Mouse (Mus musculus): Measurements from ENCODE around the gene Pald1. TPM values are rescaled to one million over a fixed set of nuclear protein-coding genes. Genes with fewer than 3 reads are reported as not detected.

The Pald1 gene
- polyA plus RNA-seq, 1 experiment from 2014 or later, result 22.8 TPM

GRCm38 (mm10) chr10:61418131-61418900 lies 35.0 kb upstream of the Pald1 start:
- H3K36me3 ChIP-seq, result no peaks in the 10 kb centered on the region
- H3K4me3 ChIP-seq, result peak overlapping the region; percentile 42
- H3K27ac ChIP-seq, result no peak overlapping the region
- ATAC-seq (ENCODE audit: insufficient number of reproducible peaks, low FRiP score, low TSS enrichment, low read depth), result no peak
- peak overlapping the region; percentile 78 for H3K4me2 ChIP-seq
- no peaks in the 10 kb centered on the region for H3K9me3 ChIP-seq
- peaks cover 51% of the 10 kb centered on the region for H3K27me3 ChIP-seq
- WGBS, result 1% methylated on average over 48 of the region's 50 CpGs
- peaks cover 20% of the 10 kb centered on the region for H3K4me1 ChIP-seq
- H3K9ac ChIP-seq, result no peak overlapping the region

- H3K9ac ChIP-seq, result no peak within 1 kb of the TSS
- ATAC-seq (ENCODE audit: insufficient number of reproducible peaks, low FRiP score, low TSS enrichment, low read depth), result no peak
- no peak within 1 kb of the TSS for H3K27ac ChIP-seq
- peaks cover 51% of the 10 kb centered on the region for H3K27me3 ChIP-seq
- H3K36me3 ChIP-seq, result no peaks in the 10 kb centered on the region
- H3K9me3 ChIP-seq, result no peaks in the 10 kb centered on the region
- peak within 1 kb of the TSS; percentile 78 for H3K4me2 ChIP-seq
- peaks cover 21% of the 10 kb centered on the region for H3K4me1 ChIP-seq
- WGBS, result 20% methylated on average over 10 of the region's 10 CpGs
- H3K4me3 ChIP-seq, result peak within 1 kb of the TSS; percentile 42
Measured at GRCm38 (mm10) chr10:61417672-61418071, 34.3 kb upstream of the Pald1 start, which contains the start of gene Nodal. TSS of gene Nodal (plus strand) at chr10:61417972.

- ATAC-seq (ENCODE audit: insufficient number of reproducible peaks, low FRiP score, low TSS enrichment, low read depth), result no peak
- no peaks in the 10 kb centered on the region for H3K9me3 ChIP-seq
- no peak overlapping the region for H3K9ac ChIP-seq
- H3K4me3 ChIP-seq, result no peak overlapping the region
- H3K4me2 ChIP-seq, result no peak overlapping the region
- peaks cover 21% of the 10 kb centered on the region for H3K4me1 ChIP-seq
- no peaks in the 10 kb centered on the region for H3K36me3 ChIP-seq
- H3K27me3 ChIP-seq, result peaks cover 51% of the 10 kb centered on the region
- WGBS, result 41% methylated on average over 2 of the region's 2 CpGs
- H3K27ac ChIP-seq, result no peak overlapping the region
Measured at GRCm38 (mm10) chr10:61417046-61417445, 33.7 kb upstream of the Pald1 start.

GRCm38 (mm10) chr10:61416561-61416960 lies 33.2 kb upstream of the Pald1 start:
- H3K4me3 ChIP-seq, result no peak overlapping the region
- no peak overlapping the region for H3K9ac ChIP-seq
- H3K4me1 ChIP-seq, result peaks cover 21% of the 10 kb centered on the region
- no peak overlapping the region for H3K27ac ChIP-seq
- H3K4me2 ChIP-seq, result no peak overlapping the region
- 36% methylated on average over 7 of the region's 7 CpGs for WGBS
- H3K9me3 ChIP-seq, result no peaks in the 10 kb centered on the region
- ATAC-seq (ENCODE audit: insufficient number of reproducible peaks, low FRiP score, low TSS enrichment, low read depth), result no peak
- no peaks in the 10 kb centered on the region for H3K36me3 ChIP-seq
- H3K27me3 ChIP-seq, result peaks cover 51% of the 10 kb centered on the region

GRCm38 (mm10) chr10:61415890-61416289 lies 32.6 kb upstream of the Pald1 start:
- WGBS, result 16% methylated on average over 8 of the region's 8 CpGs
- peaks cover 21% of the 10 kb centered on the region for H3K4me1 ChIP-seq
- H3K4me2 ChIP-seq, result no peak overlapping the region
- H3K4me3 ChIP-seq, result no peak overlapping the region
- no peak for ATAC-seq (ENCODE audit: insufficient number of reproducible peaks, low FRiP score, low TSS enrichment, low read depth)
- no peaks in the 10 kb centered on the region for H3K9me3 ChIP-seq
- peaks cover 51% of the 10 kb centered on the region for H3K27me3 ChIP-seq
- no peaks in the 10 kb centered on the region for H3K36me3 ChIP-seq
- H3K9ac ChIP-seq, result no peak overlapping the region
- no peak overlapping the region for H3K27ac ChIP-seq

GRCm38 (mm10) chr10:61415240-61415639 lies 31.9 kb upstream of the Pald1 start:
- Histone ChIP-seq H3K9ac (no peak overlapping the region), H3K9me3 (no peaks in the 10 kb centered on the region), H3K4me3 (no peak overlapping the region), H3K27me3 (peaks cover 46% of the 10 kb centered on the region), H3K36me3 (no peaks in the 10 kb centered on the region), H3K4me1 (peaks cover 21% of the 10 kb centered on the region), H3K4me2 (no peak overlapping the region), H3K27ac (no peak overlapping the region)
- WGBS, result 52% methylated on average over 3 of the region's 3 CpGs
- ATAC-seq (ENCODE audit: insufficient number of reproducible peaks, low FRiP score, low TSS enrichment, low read depth), result no peak

GRCm38 (mm10) chr10:61412910-61413625 lies 29.7 kb upstream of the Pald1 start:
- Histone ChIP-seq H3K27ac (no peak overlapping the region), H3K27me3 (peaks cover 25% of the 10 kb centered on the region), H3K9me3 (no peaks in the 10 kb centered on the region), H3K4me3 (no peak overlapping the region), H3K4me1 (peaks cover 10% of the 10 kb centered on the region), H3K9ac (no peak overlapping the region), H3K4me2 (no peak overlapping the region), H3K36me3 (no peaks in the 10 kb centered on the region)
- ATAC-seq (ENCODE audit: insufficient number of reproducible peaks, low FRiP score, low TSS enrichment, low read depth), result no peak
- 37% methylated on average over 21 of the region's 21 CpGs for WGBS

GRCm38 (mm10) chr10:61410193-61410592 lies 26.9 kb upstream of the Pald1 start:
- WGBS, result 30% methylated on average over 9 of the region's 9 CpGs
- Histone ChIP-seq H3K9ac (no peak overlapping the region), H3K9me3 (no peaks in the 10 kb centered on the region), H3K36me3 (no peaks in the 10 kb centered on the region), H3K27me3 (peaks cover 10% of the 10 kb centered on the region; the same call in 1 of the 2 replicates), H3K4me2 (no peak overlapping the region), H3K27ac (no peak overlapping the region), H3K4me3 (no peak overlapping the region), H3K4me1 (0 out of 2 replicates have a peak, but pooled peaks cover 2% of the 10 kb centered on the region)
- no peak for ATAC-seq (ENCODE audit: insufficient number of reproducible peaks, low FRiP score, low TSS enrichment, low read depth)

GRCm38 (mm10) chr10:61409776-61410175 lies 26.4 kb upstream of the Pald1 start:
- Histone ChIP-seq H3K4me1 (0 out of 2 replicates have a peak, but pooled peaks cover 2% of the 10 kb centered on the region), H3K4me2 (no peak overlapping the region), H3K27ac (no peak overlapping the region), H3K9me3 (no peaks in the 10 kb centered on the region), H3K27me3 (peaks cover 11% of the 10 kb centered on the region; the same call in 1 of the 2 replicates), H3K4me3 (no peak overlapping the region), H3K9ac (no peak overlapping the region), H3K36me3 (no peaks in the 10 kb centered on the region)
- ATAC-seq (ENCODE audit: insufficient number of reproducible peaks, low FRiP score, low TSS enrichment, low read depth), result no peak
- WGBS, result 14% methylated on average over 4 of the region's 4 CpGs

GRCm38 (mm10) chr10:61405958-61406357 lies 22.6 kb upstream of the Pald1 start:
- Histone ChIP-seq H3K4me3 (no peak overlapping the region), H3K36me3 (no peaks in the 10 kb centered on the region), H3K27me3 (peaks cover 11% of the 10 kb centered on the region; the same call in 1 of the 2 replicates), H3K9me3 (no peaks in the 10 kb centered on the region), H3K9ac (no peak overlapping the region), H3K4me2 (no peak overlapping the region), H3K4me1 (no peaks in the 10 kb centered on the region), H3K27ac (no peak overlapping the region)
- WGBS, result 11% methylated on average over 10 of the region's 10 CpGs
- ATAC-seq (ENCODE audit: insufficient number of reproducible peaks, low FRiP score, low TSS enrichment, low read depth), result no peak

- H3K27me3 ChIP-seq, result peaks cover 11% of the 10 kb centered on the region; the same call in 1 of the 2 replicates
- 89% methylated on average over 2 of the region's 2 CpGs for WGBS
Measured at GRCm38 (mm10) chr10:61402911-61403310, 19.6 kb upstream of the Pald1 start.

GRCm38 (mm10) chr10:61402480-61402879 lies 19.1 kb upstream of the Pald1 start:
- ATAC-seq (ENCODE audit: insufficient number of reproducible peaks, low FRiP score, low TSS enrichment, low read depth), result no peak
- H3K4me3 ChIP-seq, result no peak overlapping the region
- peaks cover 11% of the 10 kb centered on the region; the same call in 1 of the 2 replicates for H3K27me3 ChIP-seq
- no peak overlapping the region for H3K4me2 ChIP-seq
- no peaks in the 10 kb centered on the region for H3K9me3 ChIP-seq
- H3K27ac ChIP-seq, result no peak overlapping the region
- H3K36me3 ChIP-seq, result no peaks in the 10 kb centered on the region
- no peaks in the 10 kb centered on the region for H3K4me1 ChIP-seq
- no peak overlapping the region for H3K9ac ChIP-seq
- 73% methylated on average over 5 of the region's 5 CpGs for WGBS

More at GRCm38 (mm10) chr10:61402911-61403310, 19.6 kb upstream of the Pald1 start:
- Histone ChIP-seq H3K36me3 (no peaks in the 10 kb centered on the region), H3K4me3 (no peak overlapping the region), H3K9ac (no peak overlapping the region), H3K4me2 (no peak overlapping the region), H3K27ac (no peak overlapping the region), H3K9me3 (no peaks in the 10 kb centered on the region), H3K4me1 (no peaks in the 10 kb centered on the region)
- no peak for ATAC-seq (ENCODE audit: insufficient number of reproducible peaks, low FRiP score, low TSS enrichment, low read depth)
